Mouse (Mus musculus) embryonic facial prominence, embryonic 10.5 days (tissue): ENCODE measurements around the gene Hadhb. TPM values are rescaled to one million over a fixed set of nuclear protein-coding genes. Genes with fewer than 3 reads are reported as not detected.

Experiments
- DNase-seq: peaks from one replicate; pipeline ENCODE4 v3.0.0-alpha.2; 2017; ENCODE audit warnings: low spot score
- H3K27ac ChIP-seq: fragments of 300-500 bp; sonication (generic); replicated peaks from 2 replicates; pipeline ENCODE4 v1.5.1; 2016; ENCODE audit warnings: mild to moderate bottlenecking
- H3K27me3 ChIP-seq: fragments of 300-500 bp; sonication (generic); replicated peaks from 2 replicates; pipeline ENCODE4 v1.6.1; 2016; ENCODE audit warnings: low read depth, mild to moderate bottlenecking; ENCODE audit not compliant: poor library complexity, severe bottlenecking
- H3K36me3 ChIP-seq: fragments of 300-500 bp; sonication (generic); replicated peaks from 2 replicates; pipeline ENCODE4 v1.6.1; 2016; ENCODE audit warnings: mild to moderate bottlenecking, moderate library complexity
- H3K4me1 ChIP-seq: fragments of 300-500 bp; sonication (generic); 2 replicates; pipeline ENCODE4 v1.6.1; 2016
- H3K4me3 ChIP-seq: fragments of 300-500 bp; sonication (generic); 2 replicates; pipeline ENCODE4 v1.5.1; 2016; ENCODE audit warnings: mild to moderate bottlenecking, moderate library complexity
- H3K9me3 ChIP-seq: fragments of 300-500 bp; sonication (generic); 2 replicates; pipeline ENCODE4 v1.6.1; 2016; ENCODE audit warnings: mild to moderate bottlenecking
- WGBS: fragments of 180-500 bp; shearing (Covaris S2); methylation state at CpG from one replicate; pipeline ENCODE4 v1.1.7; 2016; 5-methylcytosine and 5-hydroxymethylcytosine counted together
- polyA plus RNA-seq: library from polyadenylated mRNA; unstranded; fragments of >200 nt; fragmentation: Nextera tagmentation; extraction: Ambion mirVana; gene quantifications from 2 replicates; pipeline ENCODE4 v1.2.1, GENCODE M21; 2016

Hadhb gene
- polyA plus RNA-seq, 1 experiment from 2014 or later = 109 TPM

- WGBS = 99% methylated on average over 1 of the region's 1 CpGs
- peaks cover 3% of the 10 kb centered on the region for H3K36me3 ChIP-seq
- no peaks in the 10 kb centered on the region for H3K27me3 ChIP-seq
- no peaks in the 10 kb centered on the region for H3K9me3 ChIP-seq
- no peak overlapping the region for H3K27ac ChIP-seq
- no peaks in the 10 kb centered on the region for H3K4me1 ChIP-seq
- no peak for DNase-seq
- no peak overlapping the region for H3K4me3 ChIP-seq
These were observed 6.8 kb downstream of the Hadhb start for GRCm38 (mm10) chr5:30161836-30162235.

DNA sequence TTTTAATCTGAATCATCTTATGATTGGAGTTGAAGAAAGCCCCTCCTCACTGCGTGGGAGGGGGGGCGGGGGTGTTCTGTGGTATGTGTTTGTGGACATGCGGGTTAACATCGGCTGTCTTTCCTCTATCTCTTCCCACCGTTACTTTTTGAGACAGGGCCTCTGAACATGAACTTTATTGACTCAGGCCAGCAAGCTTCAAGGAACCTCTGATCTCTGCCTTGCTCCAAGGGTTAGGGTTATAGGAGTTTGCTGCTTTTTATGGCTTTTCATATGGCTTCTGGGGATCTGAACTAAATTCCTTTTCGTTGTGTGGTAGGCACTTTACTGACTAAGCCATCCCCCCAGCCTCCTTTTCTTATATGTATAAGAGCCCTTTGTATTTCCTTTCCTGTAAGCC, 7.3 kb downstream of the Hadhb start:
- H3K36me3 ChIP-seq = peaks cover 7% of the 10 kb centered on the region
- no peak for DNase-seq
- no peaks in the 10 kb centered on the region for H3K27me3 ChIP-seq
- no peak overlapping the region for H3K27ac ChIP-seq
- H3K9me3 ChIP-seq = no peaks in the 10 kb centered on the region
- 87% methylated on average over 6 of the region's 6 CpGs for WGBS
- no peaks in the 10 kb centered on the region for H3K4me1 ChIP-seq
- no peak overlapping the region for H3K4me3 ChIP-seq

GRCm38 (mm10) chr5:30165234-30165946, 10.3 kb downstream of the Hadhb start:
- H3K27me3 ChIP-seq = peaks cover 5% of the 10 kb centered on the region
- H3K27ac ChIP-seq = no peak overlapping the region
- 0 out of 2 replicates have a peak, but pooled peaks cover under 1% of the 10 kb centered on the region for H3K4me1 ChIP-seq
- no peak overlapping the region for H3K4me3 ChIP-seq
- DNase-seq = no peak
- 91% methylated on average over 5 of the region's 5 CpGs for WGBS
- no peaks in the 10 kb centered on the region for H3K9me3 ChIP-seq
- peaks cover 31% of the 10 kb centered on the region for H3K36me3 ChIP-seq

GRCm38 (mm10) chr5:30170303-30170940, 15.4 kb downstream of the Hadhb start:
- WGBS = 86% methylated on average over 5 of the region's 5 CpGs
- DNase-seq = no peak
- H3K4me3 ChIP-seq = no peak overlapping the region
- no peaks in the 10 kb centered on the region for H3K9me3 ChIP-seq
- H3K27me3 ChIP-seq = peaks cover 23% of the 10 kb centered on the region
- peaks cover 61% of the 10 kb centered on the region for H3K36me3 ChIP-seq
- peaks cover 25% of the 10 kb centered on the region for H3K4me1 ChIP-seq
- H3K27ac ChIP-seq = no peak overlapping the region

DNA sequence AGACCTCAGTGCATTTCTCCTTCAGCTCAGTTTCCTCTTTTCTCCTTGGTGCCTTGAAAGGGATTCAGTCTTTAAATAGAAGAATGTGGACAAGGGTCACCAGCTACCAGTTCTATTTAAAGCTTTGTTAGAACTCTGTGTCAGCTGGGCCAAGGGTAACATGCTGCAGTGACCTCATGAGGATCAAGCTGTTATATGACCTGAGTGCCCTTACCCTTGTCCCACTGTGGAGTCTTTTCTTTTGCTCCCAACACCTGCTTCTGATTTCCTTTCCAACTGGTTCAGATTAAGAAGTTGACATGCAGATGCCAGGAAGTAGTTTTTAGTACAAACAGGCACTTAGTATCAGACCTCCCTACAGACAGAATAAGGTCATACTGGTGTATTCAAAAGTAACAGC, 17.1 kb downstream of the Hadhb start:
- peak; percentile 71 for DNase-seq
- Histone ChIP-seq H3K4me1 (peaks cover 36% of the 10 kb centered on the region), H3K27ac (peak overlapping the region; percentile 27; the same call in 1 of the 2 replicates), H3K27me3 (peaks cover 23% of the 10 kb centered on the region), H3K36me3 (peaks cover 71% of the 10 kb centered on the region), H3K4me3 (0 out of 2 replicates have a peak overlapping the region, but pooled peaks have one; percentile 1), H3K9me3 (no peaks in the 10 kb centered on the region)

DNA sequence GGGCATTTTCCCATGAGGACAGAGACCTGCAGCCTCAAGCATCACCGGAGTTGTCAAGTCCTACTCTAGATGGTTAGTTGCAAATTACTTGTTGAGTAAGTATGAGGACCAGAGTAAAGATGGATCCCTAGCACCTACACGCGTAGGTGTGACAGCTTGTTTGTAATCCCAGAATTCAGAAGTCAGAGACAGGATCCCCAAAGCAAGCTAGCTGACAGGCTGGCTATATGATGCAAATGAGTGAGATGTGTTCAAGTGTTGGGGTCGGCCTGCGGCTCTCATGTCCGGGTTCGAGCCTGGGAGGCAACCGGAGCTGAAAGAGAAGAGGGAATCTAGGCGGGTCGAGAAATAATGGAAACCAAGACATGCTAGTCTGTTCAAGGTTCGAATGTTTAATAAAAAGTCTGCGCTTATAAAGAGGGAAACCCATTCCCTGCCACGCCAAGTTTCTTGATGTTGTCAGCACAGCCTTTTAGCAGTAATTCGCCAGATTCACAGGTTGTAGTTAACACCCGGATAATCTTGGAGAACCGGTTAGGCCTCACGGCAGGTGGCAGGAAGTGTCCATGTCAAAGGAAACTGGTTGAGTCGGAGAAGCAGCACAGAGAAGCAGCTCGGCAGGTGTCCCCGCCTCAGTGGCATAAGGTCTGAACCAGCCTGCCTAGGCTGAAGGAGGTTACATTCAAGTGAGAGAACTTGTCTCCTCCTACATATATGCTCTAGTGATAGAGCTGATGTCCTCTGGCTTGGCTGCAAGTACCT, 18.1 kb downstream of the Hadhb start:
- no peak overlapping the region for H3K4me3 ChIP-seq
- H3K27ac ChIP-seq = no peak overlapping the region
- DNase-seq = peak; percentile 33
- H3K36me3 ChIP-seq = peaks cover 72% of the 10 kb centered on the region
- peaks cover 23% of the 10 kb centered on the region for H3K27me3 ChIP-seq
- H3K9me3 ChIP-seq = no peaks in the 10 kb centered on the region
- WGBS = 34% methylated on average over 20 of the region's 20 CpGs
- H3K4me1 ChIP-seq = peaks cover 36% of the 10 kb centered on the region

DNA sequence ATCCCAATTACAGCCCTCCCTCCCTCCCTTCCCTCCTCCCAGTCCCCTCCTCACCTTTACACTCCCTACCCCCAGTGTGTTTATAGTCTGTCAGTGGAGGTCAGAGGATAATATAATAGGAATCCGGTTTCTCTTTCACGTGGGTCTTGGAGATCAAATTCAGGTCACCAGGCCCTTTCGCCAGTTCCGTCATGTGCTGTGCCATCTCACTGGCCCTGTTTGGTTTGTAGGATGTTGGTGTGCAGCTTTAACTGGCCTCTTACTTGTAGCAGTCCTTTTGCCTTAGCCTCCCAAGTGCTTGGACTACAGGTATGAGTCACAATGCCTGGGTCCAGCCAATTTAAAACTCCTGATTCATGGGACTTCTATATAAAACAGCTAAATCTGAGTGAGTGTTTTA, 20.8 kb downstream of the Hadhb start:
- peaks cover 15% of the 10 kb centered on the region for H3K27me3 ChIP-seq
- H3K36me3 ChIP-seq = peaks cover 75% of the 10 kb centered on the region
- DNase-seq = no peak
- WGBS = 24% methylated on average over 4 of the region's 4 CpGs
- H3K9me3 ChIP-seq = no peaks in the 10 kb centered on the region
- no peak overlapping the region for H3K4me3 ChIP-seq
- H3K4me1 ChIP-seq = peaks cover 34% of the 10 kb centered on the region
- H3K27ac ChIP-seq = no peak overlapping the region

- Histone ChIP-seq H3K4me1 (no peaks in the 10 kb centered on the region), H3K36me3 (peaks cover 46% of the 10 kb centered on the region), H3K27me3 (no peaks in the 10 kb centered on the region), H3K4me3 (no peak overlapping the region), H3K27ac (no peak overlapping the region), H3K9me3 (no peaks in the 10 kb centered on the region)
- no peak for DNase-seq
- 91% methylated on average over 12 of the region's 12 CpGs for WGBS
These were observed 32.8 kb downstream of the Hadhb start for GRCm38 (mm10) chr5:30187687-30188485.

DNA sequence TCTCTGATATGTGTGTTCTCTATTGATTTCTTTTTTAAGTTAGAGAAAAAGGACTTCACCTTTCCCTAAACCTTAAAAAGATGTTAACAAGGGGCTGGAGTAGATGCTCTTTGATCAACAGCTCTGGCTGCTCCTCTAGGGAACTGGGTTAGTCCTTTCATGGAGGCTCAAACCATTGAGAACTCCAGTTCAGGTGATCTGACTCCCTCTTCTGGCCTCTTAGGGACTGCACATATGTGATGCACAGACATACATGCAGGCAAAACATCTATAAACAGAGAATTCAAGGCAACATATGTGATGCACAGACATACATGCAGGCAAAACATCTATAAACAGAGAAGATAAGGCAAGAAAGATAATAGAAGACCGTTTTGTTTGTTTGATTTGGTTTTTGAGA, 37.4 kb downstream of the Hadhb start:
- WGBS = 86% methylated on average over 1 of the region's 1 CpGs
- DNase-seq = no peak
- Histone ChIP-seq H3K27me3 (no peaks in the 10 kb centered on the region), H3K9me3 (no peaks in the 10 kb centered on the region), H3K36me3 (peaks cover 13% of the 10 kb centered on the region), H3K27ac (no peak overlapping the region), H3K4me1 (no peaks in the 10 kb centered on the region), H3K4me3 (no peak overlapping the region)

- WGBS = 91% methylated on average over 5 of the region's 5 CpGs
- no peaks in the 10 kb centered on the region for H3K9me3 ChIP-seq
- no peaks in the 10 kb centered on the region for H3K27me3 ChIP-seq
- no peak for DNase-seq
- H3K36me3 ChIP-seq = no peaks in the 10 kb centered on the region
- H3K27ac ChIP-seq = no peak overlapping the region
- no peak overlapping the region for H3K4me3 ChIP-seq
- H3K4me1 ChIP-seq = no peaks in the 10 kb centered on the region
These were observed 40.3 kb downstream of the Hadhb start for GRCm38 (mm10) chr5:30195340-30195739.

GRCm38 (mm10) chr5:30198257-30198656, 43.2 kb downstream of the Hadhb start:
- no peak for DNase-seq
- Histone ChIP-seq H3K27me3 (no peaks in the 10 kb centered on the region), H3K9me3 (no peaks in the 10 kb centered on the region), H3K4me3 (no peak overlapping the region), H3K36me3 (no peaks in the 10 kb centered on the region), H3K4me1 (no peaks in the 10 kb centered on the region), H3K27ac (no peak overlapping the region)
- WGBS = 78% methylated on average over 7 of the region's 7 CpGs

GRCm38 (mm10) chr5:30201521-30201920, 46.5 kb downstream of the Hadhb start:
- no peak overlapping the region for H3K4me3 ChIP-seq
- no peaks in the 10 kb centered on the region for H3K27me3 ChIP-seq
- no peaks in the 10 kb centered on the region for H3K4me1 ChIP-seq
- WGBS = 57% methylated on average over 5 of the region's 5 CpGs
- no peaks in the 10 kb centered on the region for H3K9me3 ChIP-seq
- DNase-seq = peak; percentile 36
- no peak overlapping the region for H3K27ac ChIP-seq
- H3K36me3 ChIP-seq = no peaks in the 10 kb centered on the region
